Mouse (Mus musculus): Measurements from ENCODE around the gene P3h3. TPM values are rescaled to one million over a fixed set of nuclear protein-coding genes. Genes with fewer than 3 reads are reported as not detected.
A peak's percentile ranks its signal among the peaks of the same experiment; 100 is the strongest.
"Not testable (repeated sequence)": the region's sequence is repeated elsewhere in the genome, so short reads cannot be mapped to it uniquely, and the experiment has no call there.

The P3h3 gene
- total RNA-seq, 2 experiments from 2014 or later = 30.4 to 37.1 TPM

DNA sequence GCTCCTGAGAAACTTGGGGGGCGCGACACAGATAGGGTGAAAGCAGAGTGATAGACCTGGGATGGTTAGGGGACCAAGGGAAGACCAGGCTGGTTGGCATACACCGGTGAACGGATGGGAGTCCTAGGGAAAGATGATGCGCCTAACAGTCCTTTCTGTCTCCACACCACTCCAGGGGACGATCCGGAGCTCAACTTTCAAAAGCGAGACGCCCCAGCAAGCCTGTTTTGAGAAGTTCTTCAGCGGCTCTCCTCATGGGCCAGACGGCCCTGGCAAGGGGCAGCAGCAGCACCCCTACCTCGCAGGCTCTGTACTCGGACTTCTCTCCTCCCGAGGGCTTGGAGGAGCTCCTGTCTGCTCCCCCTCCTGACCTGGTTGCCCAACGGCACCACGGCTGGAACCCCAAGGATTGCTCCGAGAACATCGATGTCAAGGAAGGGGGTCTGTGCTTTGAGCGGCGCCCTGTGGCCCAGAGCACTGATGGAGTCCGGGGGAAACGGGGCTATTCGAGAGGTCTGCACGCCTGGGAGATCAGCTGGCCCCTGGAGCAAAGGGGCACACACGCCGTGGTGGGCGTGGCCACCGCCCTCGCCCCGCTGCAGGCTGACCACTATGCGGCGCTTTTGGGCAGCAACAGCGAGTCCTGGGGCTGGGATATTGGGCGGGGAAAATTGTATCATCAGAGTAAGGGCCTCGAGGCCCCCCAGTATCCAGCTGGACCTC lies 48.3 kb downstream of the P3h3 start:
- DNase-seq = peak; percentile 64 to 67

DNA sequence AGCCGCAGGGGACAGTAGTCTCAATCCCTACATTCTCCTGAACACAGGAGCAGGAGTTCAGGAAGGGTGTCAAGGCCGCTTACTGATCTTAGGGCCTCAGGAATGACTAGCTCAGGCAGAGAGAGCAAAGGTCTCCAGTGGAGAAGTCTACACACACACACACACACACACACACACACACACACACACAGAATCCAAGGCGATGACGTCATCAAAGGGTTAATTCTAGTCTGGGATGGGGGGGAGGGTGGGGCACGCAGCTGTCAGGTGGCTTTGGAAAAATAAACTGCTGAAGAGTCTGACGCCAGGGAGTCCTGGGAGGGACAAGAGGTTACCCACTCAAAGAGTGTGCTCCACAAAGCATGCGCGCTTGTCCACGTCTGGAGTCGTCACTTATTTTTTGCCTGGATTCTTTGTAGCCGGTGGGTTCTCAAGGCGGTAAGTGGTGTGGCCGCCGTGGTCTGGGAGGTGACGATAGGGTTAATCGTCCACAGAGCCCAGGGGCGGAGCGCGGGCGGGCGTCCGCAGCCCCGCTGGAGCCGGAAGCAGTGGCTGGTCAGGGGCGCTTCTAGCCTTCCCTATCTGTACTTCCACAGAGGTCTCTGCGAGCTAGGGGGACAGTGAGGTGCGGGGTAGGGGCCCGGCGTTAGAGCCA lies 49.1 kb downstream of the P3h3 start, which contains the start of gene Spsb2:
Gene Spsb2 (plus strand): TSS at position 304 of the 655 bp plus-strand sequence.
- DNase-seq = peak in 1 of 2 experiments; percentile 53

DNA sequence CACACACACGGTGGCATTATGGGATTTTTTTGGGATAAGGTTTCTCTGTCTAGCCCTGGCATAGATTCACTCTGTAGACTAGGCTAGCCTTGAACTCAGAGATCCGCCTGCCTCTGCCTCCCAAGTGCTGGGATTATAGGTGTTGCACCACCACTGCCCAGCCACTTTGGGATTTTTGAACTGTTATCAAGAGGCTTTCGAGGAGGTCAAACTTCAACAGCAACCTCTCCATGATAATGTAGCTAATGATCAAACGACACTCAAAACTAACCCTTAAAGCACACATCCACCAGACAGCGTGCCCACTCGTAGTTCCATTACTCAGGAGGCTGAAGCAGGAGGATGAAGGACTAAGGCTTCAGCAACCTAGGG lies 49.6 kb downstream of the P3h3 start:
- no peak for DNase-seq

DNA sequence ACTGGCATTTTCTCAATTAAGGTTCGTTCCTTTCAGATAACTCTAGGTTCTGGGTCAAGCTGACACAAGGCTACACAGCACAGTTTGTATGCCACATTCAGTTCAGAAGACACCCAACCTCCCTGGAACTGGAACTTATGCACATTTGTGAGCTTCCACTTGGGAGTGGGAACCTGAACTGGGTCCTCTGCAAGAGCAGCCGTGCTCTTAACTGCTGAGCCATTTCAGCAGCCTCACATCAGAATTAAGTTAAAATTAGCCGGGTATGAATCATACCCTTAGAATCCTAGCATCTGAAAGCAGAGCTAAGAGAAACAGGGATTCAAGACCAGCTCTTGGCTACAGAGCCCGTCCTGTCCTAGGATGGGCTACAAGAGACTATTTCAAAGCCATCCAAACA lies 50.2 kb downstream of the P3h3 start:
- DNase-seq = no peak

DNA sequence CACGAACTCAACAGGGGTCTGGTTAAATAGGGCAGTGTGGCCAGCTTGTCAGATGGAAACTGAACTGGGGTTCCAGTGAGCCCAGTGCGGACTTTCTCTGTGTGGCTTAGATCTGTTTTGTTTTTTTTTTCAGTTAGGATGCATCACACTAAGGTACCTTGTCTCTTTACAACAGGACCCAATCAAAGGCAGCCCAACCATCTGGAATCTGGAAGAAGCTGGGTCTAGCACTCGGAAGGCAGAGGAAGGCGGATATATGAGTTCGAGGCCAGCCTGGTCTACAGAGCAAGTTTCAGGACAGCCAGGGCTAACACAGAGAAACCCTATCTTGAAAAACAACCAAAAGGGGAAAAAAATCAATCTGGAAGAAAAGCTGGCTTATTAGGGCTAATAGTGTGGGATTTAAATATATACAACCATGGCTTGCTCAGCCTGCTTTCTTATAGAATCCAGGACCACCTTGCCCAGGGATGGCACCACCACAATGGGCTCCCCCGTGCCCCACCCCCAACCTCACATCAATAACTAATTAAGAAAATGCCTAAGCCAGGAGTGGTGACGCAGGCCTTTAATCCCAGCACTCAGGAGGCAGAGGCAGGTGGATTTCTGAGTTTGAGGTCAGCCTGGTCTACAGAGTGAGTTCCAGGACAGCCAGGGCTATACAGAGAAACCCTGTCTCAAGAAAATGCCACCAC lies 51.0 kb downstream of the P3h3 start:
- no peak for DNase-seq

DNA sequence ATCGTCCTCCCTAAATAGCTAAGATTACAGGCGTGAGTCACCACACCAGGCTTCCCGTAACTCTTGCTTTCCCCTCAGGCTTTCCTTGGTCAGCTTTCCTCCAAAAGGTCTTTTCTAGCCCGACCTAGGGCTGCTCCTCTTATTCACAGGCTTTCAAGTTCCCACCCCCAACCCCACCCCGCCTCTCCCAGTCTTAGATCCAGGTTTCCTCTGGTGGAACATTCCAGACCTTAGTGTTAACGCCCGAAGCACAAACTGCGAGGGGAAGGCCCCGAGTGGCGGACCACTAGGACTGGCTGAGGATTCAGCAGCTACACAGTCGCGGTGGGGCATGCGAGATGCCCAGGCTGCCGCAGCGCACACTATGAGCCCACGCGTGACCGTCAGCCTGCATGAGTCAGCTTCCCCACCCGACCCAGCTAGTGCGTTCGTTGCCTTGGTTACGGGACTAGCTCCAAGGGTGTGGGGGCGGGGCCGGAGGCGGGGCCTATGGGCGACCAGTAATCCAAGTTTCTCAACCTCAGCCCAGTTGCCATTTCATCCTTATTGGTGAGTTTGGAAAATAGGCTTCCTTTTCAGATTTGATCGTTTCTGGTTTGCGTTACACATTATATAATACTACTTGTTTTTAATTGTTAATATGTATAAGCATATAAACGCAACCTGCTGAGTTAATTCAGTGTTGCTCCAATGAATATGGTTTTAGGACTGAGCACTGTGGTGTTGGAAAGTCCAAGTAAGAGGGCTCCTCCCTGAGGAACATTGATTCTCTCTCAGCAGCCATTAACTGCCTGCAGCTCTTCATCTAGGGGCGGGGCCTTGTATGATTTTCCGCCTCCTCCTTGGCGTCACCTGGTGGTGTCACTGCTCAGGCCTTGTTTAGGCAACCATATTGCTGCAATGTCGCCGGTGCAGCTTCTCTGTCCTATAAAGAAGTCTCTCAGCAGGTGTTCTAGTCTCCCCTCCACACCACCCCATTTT lies 51.9 kb downstream of the P3h3 start:
- peak; percentile 95 for DNase-seq

DNA sequence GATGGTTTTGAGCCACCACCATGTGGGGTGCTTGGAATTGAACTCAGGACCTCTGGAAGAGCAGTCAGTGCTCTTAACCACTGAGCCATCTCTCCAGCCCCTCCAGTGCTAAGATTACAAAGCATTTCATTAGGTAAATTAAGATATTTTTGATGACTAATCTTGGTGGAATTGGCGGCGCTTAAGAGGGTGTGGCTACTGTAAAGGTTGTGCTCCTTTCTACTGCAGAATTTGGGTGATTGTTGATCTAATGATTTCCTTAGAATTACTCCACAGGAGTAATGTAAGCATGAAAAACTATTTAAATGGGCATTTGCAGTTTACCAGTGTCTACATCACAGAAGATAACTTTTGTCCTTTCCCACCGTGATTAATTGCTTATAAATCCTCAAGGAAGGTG lies 53.2 kb downstream of the P3h3 start:
- DNase-seq = no peak

DNA sequence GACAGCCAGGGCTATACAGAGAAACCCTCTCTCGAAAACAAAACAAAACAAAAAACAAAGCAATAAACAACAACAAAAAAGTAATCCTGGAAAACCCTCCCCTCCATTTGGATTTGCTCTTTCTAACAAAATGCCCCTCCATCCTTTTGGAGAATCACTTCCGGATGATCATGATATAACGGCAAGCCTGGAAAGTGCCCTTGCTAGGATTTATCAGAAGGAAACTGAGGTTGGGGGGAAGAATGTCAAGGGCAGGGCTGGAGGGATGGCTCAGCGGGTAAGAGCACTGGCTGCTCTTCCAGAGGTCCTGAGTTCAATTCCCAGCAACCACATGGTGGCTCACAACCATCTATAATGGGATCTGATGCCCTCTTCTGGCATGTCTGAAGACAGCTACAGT lies 53.9 kb downstream of the P3h3 start:
- not testable (repeated sequence) for DNase-seq

DNA sequence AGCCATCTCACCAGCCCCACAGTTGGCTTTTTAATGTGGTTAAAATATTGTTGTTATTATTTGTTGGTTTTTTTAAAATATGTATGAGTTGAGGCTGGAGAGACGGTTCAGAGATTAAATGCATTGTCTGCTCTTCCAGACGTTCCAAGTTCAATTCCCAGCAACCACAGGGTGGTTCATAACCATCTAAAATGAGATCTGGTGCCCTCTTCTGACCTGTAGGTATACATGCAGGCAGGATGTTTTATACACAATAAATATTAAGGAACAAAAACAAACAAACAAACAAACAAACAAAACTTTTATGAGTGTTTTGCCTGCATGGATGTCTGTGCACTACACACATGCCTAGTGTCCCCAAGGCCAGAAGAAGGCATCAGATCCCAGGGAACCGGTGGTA lies 54.5 kb downstream of the P3h3 start:
- DNase-seq = no peak

DNA sequence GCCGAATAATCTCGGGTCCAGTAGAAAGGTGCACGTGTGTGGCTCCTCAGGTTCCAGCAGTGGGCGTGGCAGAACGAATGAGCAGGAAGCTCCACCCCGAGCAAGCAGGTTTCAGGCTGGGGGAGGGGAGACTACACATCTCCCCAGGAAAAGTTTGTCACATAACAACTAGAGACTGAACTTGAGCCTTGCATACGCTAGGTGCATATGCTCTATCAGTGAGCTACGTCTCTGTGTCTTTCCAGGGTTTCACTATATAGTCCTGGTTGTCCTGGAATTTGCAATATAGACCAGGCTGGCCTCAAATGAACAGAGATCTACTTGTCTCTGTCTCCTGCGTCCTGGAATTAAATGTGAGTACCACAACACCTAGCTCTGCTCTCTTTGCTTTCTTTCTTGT lies 55.2 kb downstream of the P3h3 start:
- not testable (repeated sequence) for DNase-seq

DNA sequence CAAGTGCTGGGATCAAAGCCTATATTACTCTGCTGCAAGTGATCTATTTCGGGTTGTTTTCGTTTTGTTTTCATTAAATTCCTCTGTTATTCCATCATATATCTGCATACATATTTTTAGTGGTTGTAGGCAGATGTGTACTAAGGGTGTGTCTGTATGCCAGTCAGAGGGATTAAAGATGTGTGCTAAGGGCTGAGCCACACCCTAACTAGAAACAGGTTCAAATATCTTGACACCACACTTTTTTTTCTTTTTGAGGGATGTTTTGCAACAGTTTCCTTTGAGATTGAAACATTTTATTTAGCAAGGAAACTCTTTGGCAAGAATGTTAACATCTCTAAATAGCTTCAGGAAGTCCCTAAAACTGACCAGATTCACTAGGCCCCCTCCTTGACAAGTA lies 61.4 kb downstream of the P3h3 start:
- DNase-seq = no peak

DNA sequence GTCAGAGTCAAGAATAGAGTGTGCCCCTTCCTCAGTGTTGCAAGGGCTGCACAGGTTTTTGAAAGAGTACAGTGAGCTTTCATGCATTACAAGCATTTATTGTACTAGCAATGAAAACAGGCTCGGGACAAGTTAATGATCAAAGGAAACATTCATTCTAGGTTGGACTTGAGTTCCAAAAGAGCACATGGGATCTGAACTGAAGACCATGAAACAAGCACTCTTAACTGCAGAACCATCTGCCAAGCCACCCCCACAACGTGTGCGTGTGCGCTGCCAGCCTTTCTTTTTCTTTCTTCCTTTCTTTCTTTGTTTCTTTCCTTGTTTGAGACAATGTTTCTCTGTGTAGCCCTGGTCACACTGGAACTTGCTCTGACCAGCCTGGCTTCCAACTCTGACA lies 61.8 kb downstream of the P3h3 start:
- DNase-seq = no peak

DNA sequence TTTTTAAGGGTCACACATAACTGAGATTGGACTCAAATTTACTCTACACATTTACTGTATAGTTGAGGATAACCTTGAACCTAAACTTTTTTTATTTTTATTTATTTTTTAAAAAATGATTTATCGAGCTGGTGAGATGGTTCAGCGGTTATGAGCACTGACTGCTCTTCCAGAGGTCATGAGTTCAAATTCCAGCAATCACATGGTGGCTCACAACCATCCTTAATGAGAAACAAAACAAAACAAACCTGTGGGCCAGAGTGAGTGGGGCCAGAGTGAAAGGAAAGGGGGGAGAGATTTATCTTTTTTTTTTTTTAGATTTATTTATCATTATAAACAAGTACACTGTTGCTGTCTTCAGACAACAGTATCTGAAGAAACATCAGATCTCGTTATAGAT lies 65.6 kb downstream of the P3h3 start:
- no peak for DNase-seq

Other genes starting within 250 kb of the P3h3 start
- under 1 TPM; 0.15 to 0.35 TPM for gene C1s2, start 221.7 kb downstream of the P3h3 start, total RNA-seq (2021)
- gene Lpcat3, start 194.7 kb downstream of the P3h3 start, total RNA-seq (2021) = 10 to 100 TPM; 27.1 to 33.5 TPM
- 10 to 100 TPM; 54.3 to 64.9 TPM for gene Emg1, start 145.6 kb downstream of the P3h3 start, total RNA-seq (2021)
- 100 to 1,000 TPM; 114 to 129 TPM for gene Phb2, start 145.4 kb downstream of the P3h3 start, total RNA-seq (2021)
- gene Ptpn6, start 119.0 kb downstream of the P3h3 start, total RNA-seq (2021) = 1 to 10 TPM; 2.9 to 3.0 TPM
- 100 to 1,000 TPM; 337 to 366 TPM for gene Grcc10, start 116.4 kb downstream of the P3h3 start, total RNA-seq (2021)
- gene Gm45234, start 101.7 kb downstream of the P3h3 start, total RNA-seq (2021) = not detected
- gene Atn1, start 101.2 kb downstream of the P3h3 start, total RNA-seq (2021) = 100 to 1,000 TPM; 139 to 170 TPM
- 1,000 to 10,000 TPM in 1 of 2 experiments, 100 to 1,000 TPM in 1; 956 to 1,045 TPM for gene Eno2, start 88.1 kb downstream of the P3h3 start, total RNA-seq (2021)
- 1 to 10 TPM in 1 of 2 experiments, under 1 TPM in 1; 1.00 to 3.5 TPM for gene Lrrc23, start 78.0 kb downstream of the P3h3 start, total RNA-seq (2021)
- 1 to 10 TPM; 2.9 to 3.1 TPM for gene Spsb2, start 49.1 kb downstream of the P3h3 start, total RNA-seq (2021)
- 100 to 1,000 TPM; 731 to 778 TPM for gene Tpi1, start 43.5 kb downstream of the P3h3 start, total RNA-seq (2021)
- 100 to 1,000 TPM; 174 to 188 TPM for gene Usp5, start 28.3 kb downstream of the P3h3 start, total RNA-seq (2021)
- 1 to 10 TPM in 1 of 2 experiments, under 1 TPM in 1; 0.38 to 1.2 TPM for gene Cdca3, start 28.2 kb downstream of the P3h3 start, total RNA-seq (2021)
- gene Gnb3, start 17.5 kb downstream of the P3h3 start, total RNA-seq (2021) = under 1 TPM in 1 of 2 experiments, not detected in 1; 0.17 TPM
- 100 to 1,000 TPM; 180 to 187 TPM for gene Gpr162, start 6.2 kb upstream of the P3h3 start, total RNA-seq (2021)
- gene Cd4, start 30.5 kb upstream of the P3h3 start, total RNA-seq (2021) = under 1 TPM in 1 of 2 experiments, not detected in 1; 0.23 TPM
- gene Lag3, start 54.0 kb upstream of the P3h3 start, total RNA-seq (2021) = 1 to 10 TPM; 2.1 to 2.3 TPM
- 1,000 to 10,000 TPM; 1,023 to 1,087 TPM for gene Ptms, start 62.4 kb upstream of the P3h3 start, total RNA-seq (2021)
- gene Mlf2, start 73.6 kb upstream of the P3h3 start, total RNA-seq (2021) = 100 to 1,000 TPM; 630 to 652 TPM
- 100 to 1,000 TPM; 149 TPM for gene Cops7a, start 107.8 kb upstream of the P3h3 start, total RNA-seq (2021)
- gene Pianp, start 138.9 kb upstream of the P3h3 start, total RNA-seq (2021) = 100 to 1,000 TPM; 163 to 173 TPM
- gene Zfp384, start 151.4 kb upstream of the P3h3 start, total RNA-seq (2021) = 10 to 100 TPM; 43.9 to 48.9 TPM
- 10 to 100 TPM; 56.9 to 65.7 TPM for gene Ing4, start 182.0 kb upstream of the P3h3 start, total RNA-seq (2021)
- 10 to 100 TPM; 13.4 to 17.8 TPM for gene Acrbp, start 191.9 kb upstream of the P3h3 start, total RNA-seq (2021)
- under 1 TPM; 0.53 to 0.75 TPM for gene Lpar5, start 210.2 kb upstream of the P3h3 start, total RNA-seq (2021)
- 100 to 1,000 TPM; 172 to 173 TPM for gene Chd4, start 238.2 kb upstream of the P3h3 start, total RNA-seq (2021)